Mouse (Mus musculus): ENCODE data around the gene Gm49425.

- TF ChIP-seq CTCF (IDR thresholded peaks at IDR 0.05) = no peak
- no peak for TF ChIP-seq EP300 (IDR thresholded peaks at IDR 0.05)
Observed at GRCm38 (mm10) chr15:101536054-101536850, 19.2 kb upstream of the Gm49425 start.
